Mouse (Mus musculus) megakaryocyte, embryonic 14.5 days (primary cell): ENCODE measurements around the gene Sucla2. TPM values are rescaled to one million over a fixed set of nuclear protein-coding genes. Genes with fewer than 3 reads are reported as not detected.
"Not testable (repeated sequence)": the region's sequence is repeated elsewhere in the genome, so short reads cannot be mapped to it uniquely, and the experiment has no call there.

Source experiments
- H3K27me3 ChIP-seq: replicated peaks from 2 replicates; pipeline ENCODE3; 2012; ENCODE audit warnings: inconsistent platforms
- H3K36me3 ChIP-seq: replicated peaks from 2 replicates; pipeline ENCODE3; 2012; ENCODE audit warnings: low read length, inconsistent platforms, mixed read lengths
- H3K4me1 ChIP-seq: 2 replicates; pipeline ENCODE4 v1.6.1; 2012; ENCODE audit warnings: inconsistent platforms
- H3K4me3 ChIP-seq: replicated peaks from 2 replicates; pipeline ENCODE3; 2012; ENCODE audit warnings: moderate library complexity, mild to moderate bottlenecking, inconsistent platforms
- H3K9me3 ChIP-seq: 2 replicates; pipeline ENCODE4 v1.6.1; 2012; ENCODE audit warnings: inconsistent platforms
- FLI1 ChIP-seq: IDR thresholded peaks from 2 replicates; pipeline ENCODE4 v1.6.1; 2012; ENCODE audit warnings: low read length, inconsistent platforms, mixed read lengths
- GATA1 ChIP-seq: IDR thresholded peaks from 3 replicates; pipeline ENCODE4 v1.6.1; 2012; ENCODE audit warnings: mixed read lengths, low read length, inconsistent platforms, borderline replicate concordance
- polyA plus RNA-seq: library from polyadenylated mRNA; stranded (reverse); fragments of >175 nt; gene quantifications from 2 replicates; pipeline ENCODE4 v1.2.3, GENCODE M21; 2012; ENCODE audit warnings: low replicate concordance; ENCODE audit not compliant: insufficient read depth

Gene Sucla2
- polyA plus RNA-seq, 1 experiment: 21.4 TPM

DNA sequence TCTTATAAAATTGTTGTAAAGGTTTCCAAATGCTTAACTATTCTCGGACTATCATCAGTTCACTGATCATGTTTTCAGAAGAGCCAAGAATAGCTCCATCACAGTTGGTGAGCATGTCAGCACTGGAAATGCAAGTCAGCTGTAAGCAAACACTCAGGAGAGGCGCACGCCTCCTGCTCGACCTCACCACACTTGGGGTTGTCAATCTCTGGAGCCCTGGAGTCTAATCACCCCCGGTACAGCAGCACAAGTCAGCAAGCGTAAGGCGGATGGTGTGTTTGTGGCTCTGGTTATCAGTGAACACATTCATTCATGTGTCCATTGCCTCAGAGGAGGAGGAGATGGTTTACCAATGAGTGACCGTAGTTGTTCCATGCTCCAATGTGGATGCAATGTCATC lies 74.6 kb downstream of the Sucla2 start:
- Histone ChIP-seq H3K36me3 (peaks cover 77% of the 10 kb centered on the region), H3K4me1 (peaks cover 26% of the 10 kb centered on the region), H3K4me3 (peak overlapping the region; percentile 57), H3K9me3 (peaks cover 15% of the 10 kb centered on the region), H3K27me3 (no peaks in the 10 kb centered on the region)
- peak; percentile 60; the same call in 1 of the 3 replicates for TF ChIP-seq GATA1
- TF ChIP-seq FLI1: no peak

DNA sequence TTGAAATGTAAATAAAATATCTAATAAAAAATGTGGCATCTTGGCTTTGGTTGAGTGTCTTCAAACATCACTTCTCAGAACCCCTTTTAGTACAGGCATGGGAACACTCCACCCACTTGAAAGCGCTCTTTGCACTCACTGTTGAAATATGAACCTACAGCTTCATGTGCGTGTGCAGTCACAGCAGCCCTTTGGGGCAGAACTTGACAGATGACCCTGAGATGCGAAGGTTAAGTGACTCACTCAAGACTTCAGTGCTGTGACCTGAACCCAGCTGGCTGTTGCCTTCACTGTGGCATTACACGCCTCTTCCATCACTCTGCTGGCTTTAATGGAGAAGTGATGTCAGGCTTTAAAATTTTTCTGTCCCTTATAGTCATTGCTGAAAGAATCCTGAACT lies 82.6 kb downstream of the Sucla2 start:
- TF ChIP-seq GATA1 (no peak), FLI1 (no peak)
- Histone ChIP-seq H3K9me3 (0 out of 2 replicates have a peak, but pooled peaks cover 6% of the 10 kb centered on the region), H3K4me1 (peaks cover 29% of the 10 kb centered on the region), H3K36me3 (peaks cover 18% of the 10 kb centered on the region), H3K27me3 (peaks cover 25% of the 10 kb centered on the region), H3K4me3 (no peak overlapping the region)

DNA sequence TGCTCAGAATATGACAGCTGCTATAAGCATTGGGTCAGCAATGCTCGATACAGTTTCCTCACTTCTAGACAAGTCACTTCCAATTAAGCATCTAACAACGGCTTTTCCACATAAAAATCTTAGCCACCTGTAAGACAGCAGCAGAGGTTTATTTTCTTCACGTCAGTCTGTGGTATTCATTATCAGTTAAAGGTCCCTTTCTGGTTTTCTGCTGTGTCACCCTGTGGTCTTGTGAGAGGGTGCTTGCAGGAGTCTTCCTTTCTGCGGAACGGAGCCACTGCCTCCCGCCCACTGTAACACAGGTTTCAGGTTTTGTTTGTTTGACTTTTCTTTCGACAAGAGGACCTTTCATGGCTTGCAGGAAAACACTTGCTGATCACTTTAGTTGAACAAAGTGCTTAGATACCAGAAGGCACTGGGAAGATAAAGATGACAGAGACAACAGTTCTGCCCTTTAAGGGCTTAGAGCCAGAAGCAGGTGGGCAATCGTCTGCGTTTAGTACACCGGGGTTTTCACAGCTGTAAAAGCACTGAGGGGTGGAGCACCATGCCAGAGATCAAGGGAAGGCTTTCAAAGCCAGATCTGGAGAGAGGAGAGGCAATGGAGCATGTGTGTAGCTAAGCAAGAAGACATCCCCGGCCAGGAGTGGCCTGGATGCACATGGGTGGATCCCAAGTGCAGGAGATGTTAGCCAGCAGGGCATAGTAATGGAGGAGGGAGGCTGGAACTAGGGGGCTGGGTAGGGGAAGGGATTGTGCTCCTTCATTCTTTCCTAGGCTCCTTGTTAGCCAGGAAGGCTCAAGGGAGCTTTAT lies 83.8 kb downstream of the Sucla2 start:
- peaks cover 30% of the 10 kb centered on the region for H3K27me3 ChIP-seq
- peaks cover 13% of the 10 kb centered on the region for H3K36me3 ChIP-seq
- H3K4me1 ChIP-seq: peaks cover 32% of the 10 kb centered on the region

DNA sequence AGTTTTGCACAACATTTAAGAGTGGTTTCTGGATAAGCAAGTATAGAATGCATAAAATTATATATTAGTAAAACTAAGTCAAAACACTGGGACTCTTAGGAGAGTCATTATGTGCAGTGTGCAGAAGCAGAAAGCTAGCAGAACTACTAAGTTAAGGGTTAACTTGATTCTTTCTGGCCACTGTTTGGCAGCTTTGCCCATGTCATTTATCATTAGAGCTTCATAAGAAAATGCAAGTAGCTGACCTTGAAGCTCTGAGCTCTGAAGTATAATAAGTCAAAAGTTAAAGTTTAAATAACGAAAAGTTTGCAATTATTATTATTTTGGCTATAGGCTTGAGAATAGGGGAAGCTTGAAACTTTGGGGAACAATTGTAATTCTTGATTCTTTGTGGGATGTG lies 89.8 kb downstream of the Sucla2 start:
- H3K27me3 ChIP-seq: peaks cover 16% of the 10 kb centered on the region
- not testable (repeated sequence) for H3K36me3 ChIP-seq, H3K4me3 ChIP-seq, H3K4me1 ChIP-seq
- H3K9me3 ChIP-seq: peaks cover 15% of the 10 kb centered on the region

More for the DNA sequence above, 83.8 kb downstream of the Sucla2 start:
- Histone ChIP-seq H3K9me3 (0 out of 2 replicates have a peak, but pooled peaks cover 4% of the 10 kb centered on the region), H3K4me3 (peak overlapping the region; percentile 5)
- TF ChIP-seq GATA1 (no peak), FLI1 (no peak)

DNA sequence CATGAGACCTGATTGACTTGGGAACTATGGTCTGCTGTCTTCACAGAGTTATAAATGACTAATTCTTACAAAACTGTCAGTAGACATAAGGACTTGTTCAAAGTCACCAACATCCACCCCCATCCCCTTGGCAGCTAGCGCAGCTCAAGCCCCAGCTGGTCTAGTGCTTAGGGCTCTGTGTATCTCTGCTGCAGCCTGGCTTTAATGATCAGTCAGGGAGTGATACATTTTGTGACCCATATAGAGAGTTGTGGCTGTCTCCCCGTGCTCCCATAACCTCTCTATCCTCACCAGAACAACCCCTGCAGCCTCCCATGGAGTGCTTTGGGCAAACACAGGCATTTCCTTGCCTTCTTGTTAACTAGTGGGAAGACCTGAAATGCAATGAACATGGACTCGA lies 95.8 kb downstream of the Sucla2 start:
- TF ChIP-seq GATA1 (no peak), FLI1 (no peak)
- H3K36me3 ChIP-seq: no peaks in the 10 kb centered on the region
- H3K4me1 ChIP-seq: peaks cover 8% of the 10 kb centered on the region; the same call in 1 of the 2 replicates
- peaks cover 21% of the 10 kb centered on the region for H3K9me3 ChIP-seq
- H3K27me3 ChIP-seq: peaks cover 7% of the 10 kb centered on the region
- no peak overlapping the region for H3K4me3 ChIP-seq

DNA sequence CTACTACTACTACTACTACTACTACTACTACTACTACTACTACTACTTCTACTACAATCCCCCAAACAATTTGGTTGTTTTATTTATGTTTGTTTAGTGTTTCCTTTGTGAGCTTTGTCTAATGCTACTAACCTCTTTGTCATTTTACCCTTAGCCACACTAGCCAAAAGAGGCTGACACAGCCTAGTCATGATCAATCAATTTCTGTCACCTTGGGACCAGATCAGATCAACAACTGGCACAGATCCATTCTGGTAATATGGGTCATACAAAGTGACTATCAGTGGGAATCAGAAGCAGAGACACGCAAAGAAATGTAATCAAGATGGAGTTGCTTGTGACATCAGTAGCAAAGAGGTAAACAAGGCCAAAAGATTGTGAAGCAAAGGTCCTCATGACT lies 97.9 kb downstream of the Sucla2 start:
- no peaks in the 10 kb centered on the region for H3K36me3 ChIP-seq
- TF ChIP-seq GATA1 (no peak), FLI1 (no peak)
- H3K4me3 ChIP-seq: no peak overlapping the region
- peaks cover 7% of the 10 kb centered on the region for H3K27me3 ChIP-seq
- peaks cover 11% of the 10 kb centered on the region; the same call in 1 of the 2 replicates for H3K4me1 ChIP-seq
- peaks cover 15% of the 10 kb centered on the region for H3K9me3 ChIP-seq

DNA sequence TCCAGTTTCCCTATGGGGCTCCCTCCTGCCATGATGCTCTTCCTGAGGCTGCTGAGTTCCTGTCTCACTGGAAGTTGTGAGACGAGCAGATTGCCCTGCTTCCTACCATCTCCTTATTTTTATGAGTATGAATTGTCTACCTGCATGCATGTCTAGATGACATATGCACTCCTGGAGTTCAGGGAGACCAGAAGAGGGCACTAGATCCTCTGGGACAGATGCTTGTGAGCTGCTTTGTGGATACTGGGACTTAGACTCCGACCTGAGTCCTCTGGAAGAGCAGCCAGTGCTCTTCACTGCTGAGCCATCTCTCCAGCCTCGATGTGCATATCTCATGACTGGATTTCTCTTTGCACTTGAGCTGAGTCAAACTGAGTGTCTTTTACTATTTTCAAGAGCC lies 100.3 kb downstream of the Sucla2 start:
- H3K4me3 ChIP-seq: no peak overlapping the region
- no peaks in the 10 kb centered on the region for H3K36me3 ChIP-seq
- H3K9me3 ChIP-seq: peaks cover 6% of the 10 kb centered on the region; the same call in 1 of the 2 replicates
- H3K4me1 ChIP-seq: peaks cover 12% of the 10 kb centered on the region; the same call in 1 of the 2 replicates
- H3K27me3 ChIP-seq: peaks cover 7% of the 10 kb centered on the region
- TF ChIP-seq FLI1: no peak
- no peak for TF ChIP-seq GATA1

DNA sequence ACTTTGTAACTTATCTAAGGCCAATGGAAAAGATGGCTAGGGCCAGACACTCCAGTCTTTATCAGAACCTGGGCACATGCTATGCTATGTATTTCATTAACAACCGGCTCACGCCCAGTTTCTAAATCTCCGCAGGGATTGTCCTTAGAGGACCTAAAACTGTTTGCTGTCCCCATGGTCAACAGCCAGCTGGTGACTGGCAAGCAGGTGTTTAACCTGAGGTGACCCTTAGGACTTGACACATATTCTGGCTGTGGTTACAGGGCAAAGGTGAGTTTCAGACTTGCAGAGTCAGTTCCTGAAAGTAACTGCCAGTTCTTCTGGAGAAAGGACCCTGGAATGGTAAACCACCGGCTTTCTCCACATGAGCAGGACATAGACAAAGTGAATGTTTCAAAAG lies 106.4 kb downstream of the Sucla2 start:
- Histone ChIP-seq H3K9me3 (peaks cover 8% of the 10 kb centered on the region), H3K27me3 (peaks cover 1% of the 10 kb centered on the region), H3K4me3 (no peak overlapping the region), H3K36me3 (peaks cover 4% of the 10 kb centered on the region), H3K4me1 (peaks cover 13% of the 10 kb centered on the region)
- no peak for TF ChIP-seq GATA1
- TF ChIP-seq FLI1: no peak

DNA sequence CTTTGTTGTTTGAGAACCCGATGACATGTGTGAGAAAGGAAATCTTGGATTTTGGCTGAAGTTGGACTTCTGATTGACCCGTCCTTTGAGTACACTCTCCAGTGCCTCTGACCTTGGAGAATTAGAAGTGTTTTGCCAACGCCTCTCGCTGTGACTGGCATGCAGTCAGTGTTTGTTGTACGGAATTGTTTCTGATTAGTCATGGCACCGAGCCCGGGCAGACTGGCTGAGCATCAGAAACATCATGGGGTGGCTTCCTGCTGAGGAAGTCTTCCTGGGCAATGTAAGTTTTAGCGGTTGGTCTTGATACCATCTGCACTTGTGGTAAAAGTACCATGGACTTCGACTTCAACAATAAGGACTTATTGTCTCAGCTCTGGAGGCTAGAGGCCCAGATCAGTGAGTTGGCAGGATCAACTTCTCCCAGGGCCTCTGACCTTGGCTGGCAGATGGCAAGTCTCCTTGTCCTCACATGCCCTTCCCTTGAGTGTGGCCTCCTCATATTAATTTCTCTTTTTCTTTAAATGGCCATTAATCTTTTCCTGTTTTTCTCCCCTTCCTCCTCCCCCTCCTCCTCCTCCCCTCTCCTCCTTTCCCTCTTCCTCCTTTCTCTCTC lies 107.6 kb downstream of the Sucla2 start:
- H3K4me1 ChIP-seq: peaks cover 20% of the 10 kb centered on the region
- peaks cover 4% of the 10 kb centered on the region for H3K36me3 ChIP-seq
- peak overlapping the region; percentile 5 for H3K4me3 ChIP-seq
- no peak for TF ChIP-seq FLI1
- no peak for TF ChIP-seq GATA1
- peaks cover 8% of the 10 kb centered on the region for H3K9me3 ChIP-seq
- H3K27me3 ChIP-seq: peaks cover 1% of the 10 kb centered on the region

DNA sequence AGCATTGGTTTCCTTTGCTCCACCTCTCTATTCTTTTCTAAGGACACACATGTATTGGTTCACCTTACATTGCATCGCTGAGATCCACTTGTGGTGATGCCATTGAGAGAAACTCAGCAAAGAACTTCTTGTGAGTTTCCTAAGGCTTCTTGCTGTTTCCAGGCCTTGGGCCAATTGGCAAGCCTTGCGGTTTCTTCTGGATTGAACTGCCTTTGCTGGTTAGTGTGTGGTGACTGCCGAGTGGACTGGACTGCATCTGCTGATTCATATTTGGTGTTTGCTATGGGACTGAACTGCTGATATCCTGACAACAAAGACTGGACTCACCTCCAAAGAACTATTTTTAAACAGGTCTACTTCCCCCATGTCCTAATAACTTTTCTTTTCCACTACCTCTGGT lies 109.2 kb downstream of the Sucla2 start:
- H3K4me3 ChIP-seq: no peak overlapping the region
- peaks cover 1% of the 10 kb centered on the region for H3K27me3 ChIP-seq
- peaks cover 8% of the 10 kb centered on the region for H3K9me3 ChIP-seq
- TF ChIP-seq FLI1 (no peak), GATA1 (no peak)
- H3K4me1 ChIP-seq: peaks cover 36% of the 10 kb centered on the region
- H3K36me3 ChIP-seq: peaks cover 4% of the 10 kb centered on the region
